Mouse (Mus musculus): ENCODE measurements around the gene Gpx6. TPM values are rescaled to one million over a fixed set of nuclear protein-coding genes. Genes with fewer than 3 reads are reported as not detected.

Gpx6 gene
- total RNA-seq (2021): not detected

DNA sequence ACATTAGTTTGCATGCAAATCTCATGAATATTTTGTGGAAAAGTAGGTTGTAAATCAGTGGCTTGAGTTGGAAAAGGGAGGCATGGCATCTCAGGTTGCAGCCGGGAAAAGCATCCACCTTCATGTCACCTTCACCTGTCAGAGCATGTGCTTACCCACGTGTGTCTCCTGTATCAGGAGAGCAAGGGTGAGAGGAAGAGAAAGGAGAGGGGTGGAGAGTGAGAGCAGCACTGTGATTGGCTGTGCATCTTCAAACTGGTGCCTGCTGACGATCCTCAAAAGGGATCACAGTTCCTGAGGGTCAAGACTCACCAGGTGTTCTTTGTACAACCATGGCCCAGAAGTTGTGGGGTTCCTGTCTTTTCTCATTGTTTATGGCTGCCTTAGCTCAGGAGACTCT is at the start of gene Gpx6:
TSS of gene Gpx6 (plus strand) at position 200 of the 400 bp plus-strand sequence.
- no peak for DNase-seq
- intact Hi-C loops (cut with DNase I): no loop called here

DNA sequence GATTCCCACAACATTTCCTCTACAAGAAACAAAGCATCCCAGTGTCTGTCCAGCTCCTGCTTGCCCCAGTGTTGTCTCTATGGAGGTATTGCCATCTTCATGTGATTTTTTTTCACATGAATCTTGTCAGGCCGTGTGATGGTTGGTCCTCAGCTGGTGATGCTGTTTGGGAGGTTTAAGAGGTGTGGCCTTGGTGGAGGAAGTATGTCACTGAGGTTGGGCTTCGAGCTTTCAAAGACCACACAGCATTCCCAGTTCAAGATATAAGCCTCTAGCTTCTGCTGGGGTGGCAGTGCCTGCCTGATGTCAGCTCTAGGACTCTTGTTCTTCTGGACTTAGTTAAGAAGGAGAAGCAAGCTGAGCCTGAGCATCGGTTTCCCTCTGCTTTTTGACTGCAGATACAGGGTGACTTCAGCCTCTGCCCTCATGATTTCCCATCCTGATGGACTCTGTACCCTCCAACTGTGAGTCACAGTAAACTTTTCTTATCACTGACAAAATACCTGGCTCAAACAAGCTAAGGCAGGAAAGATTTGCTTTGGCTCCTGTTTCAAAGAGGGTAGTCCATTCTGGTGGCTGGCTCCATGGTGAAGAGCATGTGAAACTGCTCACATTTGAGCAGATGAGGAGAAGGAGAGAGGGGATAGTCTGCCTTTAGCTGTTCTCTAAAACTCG is 49.0 kb upstream of the Gpx6 start:
- intact Hi-C loops (cut with DNase I): no loop called here
- no peak for DNase-seq

DNA sequence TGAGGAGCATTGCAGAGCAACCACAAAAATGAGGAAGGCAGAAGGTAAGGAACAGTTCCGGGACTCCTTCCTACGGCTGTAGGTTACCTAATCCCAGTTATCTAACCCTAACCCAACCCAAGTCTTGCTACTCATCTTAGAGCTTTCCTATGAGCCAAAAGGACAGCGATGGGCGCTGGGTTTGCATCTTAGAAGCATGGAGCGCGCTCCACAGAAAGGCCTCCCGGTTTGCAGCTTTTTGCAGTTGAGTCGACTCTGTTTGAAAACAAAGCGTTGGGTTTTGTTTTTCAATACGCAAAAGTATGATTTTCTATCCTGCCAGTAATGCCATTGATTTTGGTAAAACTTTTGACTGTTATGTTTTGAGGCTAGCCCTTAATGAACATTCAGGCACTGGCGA is 48.0 kb upstream of the Gpx6 start:
- no peak for DNase-seq
- intact Hi-C loops (cut with DNase I): no loop called here

DNA sequence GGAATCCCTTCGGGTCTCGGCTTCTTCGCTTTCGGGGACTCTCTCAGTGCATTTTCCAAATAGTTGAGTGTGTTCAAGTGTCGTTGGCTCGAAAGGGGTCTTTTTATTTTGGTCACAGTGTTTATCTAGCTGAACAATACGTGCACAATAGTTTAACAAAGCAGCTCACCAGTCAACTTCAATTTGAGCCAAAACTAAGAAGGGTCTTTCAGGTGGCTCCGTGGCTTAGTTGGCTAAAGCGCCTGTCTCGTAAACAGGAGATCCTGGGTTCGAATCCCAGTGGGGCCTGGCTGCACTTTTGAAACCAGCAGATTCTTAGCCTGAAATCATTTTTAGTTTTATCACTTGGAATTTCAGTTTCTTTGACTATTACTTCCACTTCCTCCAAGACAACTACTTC is 47.6 kb upstream of the Gpx6 start:
- DNase-seq: no peak
- intact Hi-C loops (cut with DNase I): no loop called here

DNA sequence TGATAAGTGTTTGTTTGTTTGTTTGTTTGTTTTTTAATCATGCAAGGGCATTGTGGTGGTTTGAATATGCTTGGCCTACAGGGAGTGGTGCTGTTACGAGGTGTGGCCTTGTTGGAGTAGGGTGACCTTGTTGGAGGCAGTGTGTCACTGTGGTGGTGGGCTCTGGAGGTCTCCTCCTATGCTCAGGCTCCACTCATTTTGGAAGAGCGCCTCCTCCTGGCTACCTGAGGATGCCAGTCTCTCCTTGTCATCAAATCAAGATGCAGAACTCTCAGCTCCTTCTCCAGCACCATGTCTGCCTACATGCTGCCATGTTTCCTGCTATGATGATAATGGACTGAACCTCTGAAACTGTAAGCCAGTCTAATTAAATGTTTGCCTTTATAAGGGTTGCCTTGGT is 46.2 kb upstream of the Gpx6 start:
- intact Hi-C loops (cut with DNase I): no loop called here
- no peak for DNase-seq

DNA sequence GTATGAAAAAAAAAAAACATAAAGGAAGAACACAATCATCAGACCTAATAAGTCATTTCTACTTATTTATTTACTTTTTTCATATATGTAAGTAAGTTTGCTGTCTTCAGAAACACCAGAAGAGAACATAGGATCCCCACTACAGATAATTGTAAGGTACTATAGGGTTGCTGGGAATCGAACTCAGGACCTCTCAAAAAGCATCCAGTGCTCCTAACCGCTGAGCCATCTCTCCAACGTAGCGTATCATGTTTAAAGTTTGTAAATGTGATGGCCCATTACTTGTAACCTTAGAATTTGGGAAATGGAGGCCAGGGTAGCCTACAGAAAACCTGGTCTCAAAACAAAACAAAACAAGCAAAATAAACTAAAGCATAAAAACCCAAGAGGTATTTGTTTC is 44.4 kb upstream of the Gpx6 start:
- DNase-seq: no peak
- intact Hi-C loops (cut with DNase I): no loop called here

DNA sequence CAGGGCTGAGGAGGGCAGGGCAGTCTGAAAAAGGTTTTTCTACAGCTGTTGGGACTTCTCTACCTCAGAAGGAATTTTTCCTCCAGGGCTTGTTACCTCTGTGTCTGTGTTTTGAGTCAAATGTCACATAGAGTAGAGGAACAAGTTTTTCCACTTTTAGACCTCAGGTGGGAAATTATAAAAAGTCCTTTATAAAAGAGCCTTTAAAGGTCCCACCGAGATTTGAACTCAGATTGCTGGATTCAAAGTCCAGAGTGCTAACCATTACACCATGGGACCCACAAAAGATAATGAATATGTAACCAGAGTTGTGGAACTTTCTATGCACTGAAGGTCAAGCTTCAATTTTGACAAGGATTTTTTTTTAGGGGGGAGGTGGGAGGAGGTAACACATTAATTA is 43.7 kb upstream of the Gpx6 start:
- intact Hi-C loops (cut with DNase I): no loop called here
- DNase-seq: no peak

DNA sequence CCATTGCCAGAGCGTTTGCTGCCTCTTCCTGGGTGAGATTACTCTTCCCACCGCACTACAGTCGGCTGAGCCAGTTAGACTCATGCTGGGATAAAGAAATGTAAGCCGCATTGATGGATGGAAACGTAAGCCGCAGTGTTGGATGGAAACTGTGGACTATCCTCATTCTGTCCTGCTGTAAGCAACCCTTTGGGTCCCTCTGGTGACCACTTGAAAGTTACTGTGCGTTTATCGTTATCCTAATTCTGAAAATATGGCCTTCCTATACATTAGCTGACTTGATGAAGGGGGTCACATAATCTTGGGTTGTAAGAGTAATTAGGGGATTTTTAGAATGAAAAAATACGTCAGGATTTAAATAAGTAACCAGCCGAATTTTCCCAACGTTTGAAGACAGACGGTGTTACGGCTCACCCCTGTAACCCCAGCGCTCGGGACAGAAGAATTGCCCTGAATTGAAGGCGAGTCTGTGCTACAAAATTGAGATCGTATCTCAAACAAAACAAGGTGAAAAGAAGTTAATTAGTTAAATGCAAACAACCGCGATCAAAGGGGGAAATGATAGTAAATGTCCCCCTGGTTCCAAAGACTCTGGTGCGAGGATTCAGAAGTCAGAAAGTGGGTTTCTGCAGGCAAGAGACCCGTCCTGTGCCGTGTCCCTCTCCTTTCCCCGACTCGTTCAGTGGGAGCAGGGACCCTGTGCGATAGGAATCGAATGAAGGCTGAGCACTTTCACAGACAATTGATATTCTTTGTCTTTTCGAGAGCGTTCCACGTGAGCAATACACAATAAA is 36.7 kb upstream of the Gpx6 start:
- intact Hi-C loops (cut with DNase I): loop anchor here (2.0 kb wide), 2 partner anchors 74 to 116 kb away; no protein-coding TSS in a partner anchor
- peak; percentile 14 to 15 for DNase-seq

DNA sequence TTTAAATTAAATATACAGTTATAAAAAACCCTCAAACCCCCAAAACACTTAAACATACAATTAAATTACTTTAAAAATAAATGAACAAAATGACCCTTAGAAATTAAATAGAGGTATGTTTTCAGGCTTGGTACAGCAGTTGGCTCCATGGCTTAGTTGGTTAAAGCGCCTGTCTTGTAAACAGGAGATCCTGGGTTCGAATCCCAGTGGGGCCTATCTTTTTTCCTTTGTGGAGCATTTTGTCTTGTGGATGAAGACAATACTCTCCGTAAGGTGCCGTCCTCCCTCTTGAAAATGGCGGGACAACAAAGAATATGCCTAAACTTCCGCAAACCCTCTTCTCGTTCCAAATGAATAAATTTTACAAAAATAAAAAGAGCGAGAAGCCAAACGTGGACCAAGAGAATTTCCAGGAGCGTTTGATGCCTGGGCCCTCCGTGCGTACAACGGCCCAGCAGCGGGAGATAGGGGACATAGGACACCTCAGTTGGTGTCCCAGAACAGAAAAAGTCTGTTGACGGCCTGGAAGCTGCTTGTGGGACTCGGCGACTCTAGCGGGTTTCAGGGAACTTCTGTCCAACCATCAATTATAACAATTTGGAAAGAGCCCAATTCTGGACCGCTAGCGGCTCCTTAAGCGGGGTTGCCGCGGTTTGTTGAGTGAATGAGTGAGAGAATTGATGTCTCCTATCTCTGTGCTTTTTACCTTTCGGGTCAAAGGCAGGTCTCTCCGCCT is 35.9 kb upstream of the Gpx6 start:
- intact Hi-C loops (cut with DNase I): loop anchor here (2.0 kb wide), 2 partner anchors 75 to 117 kb away; no protein-coding TSS in a partner anchor
- peak; percentile 61 to 66 for DNase-seq

DNA sequence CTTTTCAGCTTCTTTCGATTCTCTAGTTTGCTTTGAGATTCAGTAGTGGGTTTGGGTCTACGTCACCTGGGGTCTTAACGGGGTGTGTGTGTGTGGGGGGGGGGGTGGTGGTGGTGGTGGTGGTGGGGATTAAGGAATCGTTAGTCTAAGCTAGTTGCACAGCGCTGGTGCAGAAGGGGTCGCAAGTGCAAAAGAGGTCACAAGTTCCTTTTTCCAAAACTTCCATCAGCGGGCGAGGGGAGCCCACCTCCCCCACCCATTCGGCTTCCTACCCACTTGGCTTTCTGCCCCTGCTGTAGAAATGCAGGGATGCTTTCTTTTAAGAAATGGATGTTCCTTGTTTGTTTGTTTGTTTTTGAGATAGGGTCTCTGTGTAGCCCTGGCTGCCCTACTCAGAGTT is 35.4 kb upstream of the Gpx6 start:
- intact Hi-C loops (cut with DNase I): no loop called here
- no peak for DNase-seq

DNA sequence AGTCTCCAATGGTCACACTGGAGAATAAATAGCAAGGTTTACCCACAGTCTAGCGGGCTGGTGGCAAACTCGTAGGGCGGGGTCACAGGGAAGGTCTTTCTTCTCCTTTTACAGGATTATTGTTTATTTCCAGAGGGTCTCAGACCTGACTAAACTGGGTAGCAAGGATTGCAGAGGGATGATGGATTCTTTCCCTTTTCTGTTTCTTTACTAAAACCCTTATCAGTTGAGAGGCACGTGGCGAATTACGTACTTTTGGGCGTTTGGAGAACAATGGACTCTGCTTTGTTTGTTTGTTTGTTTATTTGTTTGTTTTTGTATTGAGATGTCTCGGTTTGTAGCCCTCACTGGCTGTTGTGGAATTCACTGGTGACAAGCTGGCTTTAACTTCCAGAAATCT is 32.8 kb upstream of the Gpx6 start:
- DNase-seq: peak in 1 of 2 experiments; percentile 7
- intact Hi-C loops (cut with DNase I): loop anchor here (2.0 kb wide), 1 partner anchor 48 kb away; no protein-coding TSS in a partner anchor

DNA sequence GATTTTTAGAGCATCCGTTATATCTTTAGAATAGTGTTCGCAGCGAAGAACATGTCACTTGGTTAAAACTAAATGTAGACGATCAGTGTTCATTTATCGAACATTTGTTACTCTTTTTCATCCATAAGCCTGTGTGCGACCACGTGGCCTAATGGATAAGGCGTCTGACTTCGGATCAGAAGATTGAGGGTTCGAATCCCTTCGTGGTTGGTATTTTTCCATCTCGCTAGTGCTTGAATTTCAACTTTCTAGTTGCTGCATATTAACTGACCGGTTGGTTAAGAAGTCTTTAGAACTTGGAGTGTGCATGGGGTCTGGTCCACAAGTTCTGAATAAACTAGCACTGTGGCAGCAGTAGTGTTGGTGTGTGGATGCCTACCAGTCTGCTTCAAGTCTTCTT is 32.4 kb upstream of the Gpx6 start:
- DNase-seq: peak; percentile 89
- intact Hi-C loops (cut with DNase I): loop anchor here (2.0 kb wide), 1 partner anchor 47 kb away; no protein-coding TSS in a partner anchor

DNA sequence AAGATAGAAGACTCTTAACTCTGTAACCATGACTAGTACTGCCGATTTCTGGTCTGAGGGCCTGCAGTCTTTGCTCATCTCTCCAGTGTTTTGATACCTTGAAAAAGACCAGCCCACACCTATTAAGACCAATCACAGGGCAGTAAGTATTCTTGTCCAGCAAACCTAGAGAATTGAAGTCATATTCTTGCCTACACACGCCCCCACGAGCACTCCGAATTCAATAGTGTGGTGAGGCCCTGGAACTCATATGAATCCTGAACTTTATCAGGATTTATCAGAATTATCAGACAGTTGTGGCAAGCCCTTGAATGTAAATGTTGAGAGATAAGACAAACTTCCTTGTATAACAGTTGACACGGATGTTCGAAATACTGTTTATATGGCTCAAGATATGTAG is 19.3 kb upstream of the Gpx6 start, which contains the start of gene Gpx5:
TSS of gene Gpx5 (minus strand) at position 101 of the 400 bp plus-strand sequence.
- DNase-seq: no peak
- intact Hi-C loops (cut with DNase I): no loop called here

DNA sequence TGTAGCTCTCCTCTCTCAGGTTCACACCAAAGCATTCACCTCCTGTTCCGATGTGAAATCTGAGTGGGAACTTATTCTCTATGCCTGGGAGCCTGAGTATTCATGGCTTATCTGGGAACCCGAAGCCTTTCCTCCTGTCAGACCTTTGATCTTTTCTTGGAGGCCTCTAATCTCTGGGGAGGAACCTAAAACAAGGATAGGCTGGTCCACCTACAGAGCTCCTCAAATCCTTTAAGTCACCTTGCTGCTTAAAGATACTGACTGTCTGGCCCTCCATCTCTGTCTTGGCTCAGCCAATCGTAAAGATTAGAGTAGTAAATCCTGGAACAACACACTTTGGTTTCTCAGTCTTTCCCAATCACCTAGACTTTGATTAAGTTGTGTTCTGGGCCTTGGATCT is 13.4 kb upstream of the Gpx6 start:
- DNase-seq: no peak
- intact Hi-C loops (cut with DNase I): no loop called here

DNA sequence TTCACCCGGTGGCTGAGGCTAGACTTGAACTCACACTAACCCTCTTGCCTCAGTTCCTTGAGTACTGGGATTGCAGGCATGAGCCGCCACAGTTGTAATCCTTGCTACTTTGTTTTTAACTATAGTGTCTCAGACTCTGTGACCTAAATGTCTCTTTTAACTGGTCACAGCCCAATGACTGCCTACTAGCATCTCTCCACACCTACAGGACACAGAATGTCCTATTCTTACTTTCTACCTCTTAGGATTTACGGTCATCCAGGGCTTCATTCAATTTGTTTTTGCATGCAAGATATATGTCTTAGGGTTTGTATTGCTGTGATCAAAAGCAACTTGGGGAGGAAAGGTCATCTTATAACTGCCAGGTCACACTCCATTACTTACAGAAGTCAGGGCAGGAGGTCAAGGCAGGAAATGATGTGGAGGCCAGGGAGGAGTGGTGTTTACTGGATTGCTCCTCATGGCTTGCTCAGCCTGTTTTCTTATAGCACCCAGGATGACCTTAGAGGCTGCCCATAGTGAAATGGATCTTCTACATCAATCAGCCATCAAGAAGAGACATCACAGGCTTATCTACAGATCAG is 7.3 kb upstream of the Gpx6 start:
- DNase-seq: no peak
- intact Hi-C loops (cut with DNase I): no loop called here

DNA sequence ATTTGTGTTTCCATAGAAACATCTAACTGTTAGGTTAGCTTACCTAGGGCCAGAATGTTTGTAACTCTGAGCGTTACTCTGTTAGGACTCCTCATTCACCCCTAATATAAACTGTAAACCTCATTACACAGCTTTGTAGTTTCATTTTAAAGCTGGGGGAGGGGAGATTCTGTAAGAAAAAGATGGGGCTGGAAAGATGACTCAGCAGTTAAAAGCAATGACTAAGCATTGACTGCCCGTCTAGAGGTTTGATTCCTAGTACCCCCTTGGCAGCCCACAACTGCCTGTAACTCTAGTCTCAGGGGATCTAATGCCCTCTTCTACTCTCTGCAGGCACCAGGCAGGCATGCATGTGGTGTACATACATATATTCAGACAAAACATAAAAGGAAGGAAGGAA is 2.1 kb upstream of the Gpx6 start:
- DNase-seq: no peak
- intact Hi-C loops (cut with DNase I): no loop called here

DNA sequence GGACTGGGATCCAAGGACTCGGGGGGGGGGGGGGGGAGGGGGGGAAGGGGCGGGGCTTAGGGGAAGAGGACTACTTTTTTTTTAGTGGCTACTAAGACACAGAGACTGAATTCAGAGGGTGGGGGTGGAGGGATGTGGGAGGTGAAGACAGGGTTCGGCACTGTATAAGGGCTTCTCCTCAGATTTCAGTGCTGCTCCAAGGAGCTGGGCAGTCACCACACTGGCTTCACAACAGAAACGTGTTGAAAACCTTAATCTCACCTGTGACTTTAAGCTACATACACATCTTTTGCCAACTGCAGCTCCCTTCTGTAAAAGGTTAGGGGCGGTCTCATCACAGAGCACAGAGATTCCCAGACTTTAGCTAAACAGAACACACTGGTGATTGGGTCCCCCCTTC is 929 bp downstream of the Gpx6 start:
- intact Hi-C loops (cut with DNase I): no loop called here
- no peak for DNase-seq

DNA sequence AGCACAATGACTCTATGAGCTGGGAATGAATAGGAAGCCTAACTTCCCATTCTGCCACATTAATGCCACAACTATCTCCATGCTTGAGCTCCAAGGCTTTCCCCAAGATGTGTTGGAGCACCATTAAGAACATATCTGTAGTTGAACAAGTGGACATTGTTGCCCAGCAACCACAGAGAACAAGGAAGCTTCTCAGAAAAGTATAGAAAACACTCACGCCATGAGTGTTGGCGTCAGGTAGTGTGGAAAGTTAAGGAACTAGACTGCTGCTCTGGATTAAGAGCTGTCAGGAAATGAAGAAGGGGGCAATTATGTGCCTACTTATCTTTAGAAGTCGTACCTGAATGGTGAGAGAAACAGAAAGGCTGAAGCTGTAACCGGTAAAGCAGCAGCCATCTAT is 2.0 kb downstream of the Gpx6 start:
- DNase-seq: no peak
- intact Hi-C loops (cut with DNase I): no loop called here

DNA sequence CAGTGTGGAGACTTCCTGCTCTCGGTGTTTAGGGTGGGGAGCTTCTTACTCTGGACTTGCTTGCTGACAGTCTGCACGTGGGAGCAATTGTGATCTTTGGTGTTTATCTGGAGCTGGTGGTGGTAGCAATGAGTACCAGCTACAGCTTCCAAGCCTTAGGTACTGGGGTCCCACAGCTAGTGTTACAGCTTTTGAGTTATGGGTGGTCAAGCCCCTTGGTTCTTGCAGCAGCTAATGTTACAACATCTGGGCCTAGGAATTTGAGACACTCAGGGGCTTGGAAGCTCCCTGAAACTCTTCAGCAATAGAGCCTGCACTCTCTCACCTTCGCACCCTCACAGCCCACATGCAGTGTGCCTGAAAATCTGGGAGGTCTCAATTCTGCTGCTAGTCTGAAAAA is 8.3 kb downstream of the Gpx6 start:
- DNase-seq: no peak
- intact Hi-C loops (cut with DNase I): loop anchor here (10.0 kb wide), 1 partner anchor 1025 kb away; no protein-coding TSS in a partner anchor

DNA sequence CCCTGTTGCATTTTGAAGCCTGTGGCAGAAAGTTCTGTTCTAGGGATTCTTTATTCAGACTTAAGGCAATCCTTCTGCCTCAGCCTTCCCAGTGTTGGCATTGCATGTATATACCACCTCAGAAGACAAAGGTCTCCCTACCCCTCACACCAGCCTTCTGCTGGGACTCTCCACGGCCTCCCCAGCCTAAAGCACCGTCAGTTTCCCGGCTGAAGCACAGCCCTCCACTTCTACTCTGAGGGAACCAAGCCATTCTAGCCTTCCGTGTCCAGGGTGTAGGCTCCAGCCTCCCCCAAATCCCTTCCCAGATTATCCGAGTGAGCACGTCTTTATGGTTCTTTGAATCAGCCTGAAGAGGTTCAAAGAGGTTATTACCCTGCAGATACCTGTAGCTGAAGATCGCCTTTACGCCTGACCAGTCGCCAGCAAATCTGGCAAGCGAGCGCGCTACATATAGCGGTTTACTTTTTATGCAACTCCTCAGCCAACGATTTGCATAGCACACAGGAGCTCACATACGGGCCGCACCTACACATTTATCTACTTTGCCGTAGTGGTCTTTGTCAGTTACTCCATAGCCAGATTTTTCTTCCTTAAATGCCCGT is 10.1 kb downstream of the Gpx6 start:
- no peak for DNase-seq
- intact Hi-C loops (cut with DNase I): loop anchor here (10.0 kb wide), 1 partner anchor 1027 kb away; no protein-coding TSS in a partner anchor

Data from heart, postnatal 10 days (tissue).